Mouse (Mus musculus) macrophage (primary cell): ENCODE measurements around the gene Ankrd11. TPM values are rescaled to one million over a fixed set of nuclear protein-coding genes. Genes with fewer than 3 reads are reported as not detected.

Source experiments
- H3K27ac ChIP-seq: fragments of 350-480 bp; formaldehyde crosslinking; 2 replicates; pipeline ENCODE4 v1.9.0; 2021
- H3K36me3 ChIP-seq: fragments of 350-480 bp; formaldehyde crosslinking; 2 replicates; pipeline ENCODE4 v1.9.0; 2021; ENCODE audit errors: inconsistent target
- H3K4me3 ChIP-seq: fragments of 350-480 bp; formaldehyde crosslinking; 2 replicates; pipeline ENCODE4 v1.9.0; 2021; ENCODE audit errors: inconsistent target
- H3K79me2 ChIP-seq: fragments of 350-480 bp; formaldehyde crosslinking; 2 replicates; pipeline ENCODE4 v1.9.0; 2021; ENCODE audit errors: inconsistent target
- WGBS: methylation state at CpG from one replicate; pipeline ENCODE4 v1.1.7; 2026; ENCODE audit warnings: inconsistent platforms; ENCODE audit not compliant: missing documents; 5-methylcytosine and 5-hydroxymethylcytosine counted together
- polyA plus RNA-seq: library from polyadenylated mRNA; stranded (reverse); fragments of 250-400 nt; gene quantifications from 3 replicates; pipeline ENCODE4 v1.2.4, GENCODE M21; 2018; ENCODE audit warnings: inconsistent platforms
- total RNA-seq, 78 experiments: library from RNA; depleted of rRNA; stranded (reverse); fragments of 250-400 nt; gene quantifications; 1 replicate in 9 of 78; 2 replicates in 24 of 78; 3 replicates in 43 of 78; 4 replicates in 2 of 78; pipeline ENCODE4 v1.2.4; 2018; ENCODE audit warnings: inconsistent platforms in 56 of 78

Gene Ankrd11
- total RNA-seq (2018; cell fraction: chromatin; rRNA removed): 100 to 1,000 TPM; 272 to 441 (median 315) TPM
- total RNA-seq (2018; cell fraction: cytosol; rRNA removed): 10 to 100 TPM; 21.2 to 47.5 (median 32.8) TPM
- 100 to 1,000 TPM; 138 to 277 (median 182) TPM for total RNA-seq (2018; cell fraction: nucleus; rRNA removed)
- 32.7 to 46.6 TPM (median 36.7 TPM) in 3 replicates for polyA plus RNA-seq

DNA sequence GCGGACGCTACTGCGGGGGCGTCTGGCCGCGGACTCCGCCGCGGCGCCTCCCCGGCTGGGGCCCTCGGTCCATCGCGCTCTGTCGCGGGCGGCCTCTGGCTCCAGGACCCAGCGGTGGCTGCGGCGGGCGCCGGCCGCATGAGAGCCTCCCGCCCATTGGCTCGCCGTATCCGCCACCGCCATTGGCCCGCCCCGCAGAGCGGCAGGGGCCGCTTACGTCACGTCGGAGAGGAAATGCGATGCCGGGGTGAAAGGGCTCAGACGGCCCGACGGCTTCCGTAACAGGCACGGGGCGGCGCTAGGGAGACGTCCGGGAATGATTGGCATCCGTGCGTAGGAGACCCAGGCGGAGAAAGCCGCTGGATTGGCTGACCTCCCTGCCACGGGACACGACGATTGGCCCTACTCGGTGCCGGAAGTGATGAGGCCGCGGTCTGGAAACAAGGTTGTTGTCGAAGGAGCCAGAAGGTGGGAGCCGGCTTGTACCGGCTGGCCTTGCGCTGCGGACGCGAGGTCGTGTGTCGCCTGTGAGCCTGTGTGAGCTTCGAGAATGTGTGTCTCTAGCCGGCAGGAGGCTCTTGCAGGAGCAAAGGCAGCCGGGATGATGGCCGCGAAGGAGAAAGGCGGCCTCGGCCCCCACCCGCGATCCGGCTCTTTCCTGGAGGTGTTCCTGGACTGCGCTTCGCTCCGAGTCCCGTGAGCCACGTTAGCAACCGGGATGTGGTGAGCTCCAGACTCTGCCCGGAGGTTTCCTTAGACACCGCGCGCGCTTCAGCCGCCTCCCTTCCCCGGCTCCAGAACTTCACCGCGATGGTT, at the start of gene Ankrd11:
Gene Ankrd11 (minus strand): TSS at position 120 of the 816 bp plus-strand sequence.
- peak within 1 kb of the TSS; percentile 75 for H3K27ac ChIP-seq
- peaks cover 61% of the 10 kb centered on the region for H3K79me2 ChIP-seq
- peak within 1 kb of the TSS; percentile 75 for H3K4me3 ChIP-seq
- no peaks in the 10 kb centered on the region for H3K36me3 ChIP-seq
- WGBS: 1% methylated on average over 81 of the region's 91 CpGs

DNA sequence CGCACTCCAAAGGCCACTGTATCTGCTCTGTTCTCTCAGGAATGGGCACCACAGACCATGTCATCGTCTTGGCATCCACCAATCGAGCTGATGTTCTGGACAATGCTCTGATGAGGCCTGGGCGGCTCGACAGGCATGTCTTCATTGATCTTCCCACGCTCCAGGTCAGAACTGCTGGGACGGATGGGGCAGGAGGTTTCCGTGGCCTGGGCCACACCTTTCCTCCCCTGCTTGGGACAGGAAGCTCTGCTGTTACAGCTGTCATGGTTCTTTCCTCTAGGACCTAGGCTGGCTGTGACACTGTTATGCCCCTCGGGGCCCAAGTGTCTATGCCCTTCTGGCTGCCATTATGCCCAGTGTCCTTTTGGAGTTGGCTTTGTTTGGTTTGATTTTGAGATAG, 45.2 kb upstream of the Ankrd11 start:
- Histone ChIP-seq H3K36me3 (peaks cover 78% of the 10 kb centered on the region), H3K4me3 (no peak overlapping the region), H3K79me2 (no peaks in the 10 kb centered on the region), H3K27ac (no peak overlapping the region)
- WGBS: 93% methylated on average over 9 of the region's 9 CpGs

DNA sequence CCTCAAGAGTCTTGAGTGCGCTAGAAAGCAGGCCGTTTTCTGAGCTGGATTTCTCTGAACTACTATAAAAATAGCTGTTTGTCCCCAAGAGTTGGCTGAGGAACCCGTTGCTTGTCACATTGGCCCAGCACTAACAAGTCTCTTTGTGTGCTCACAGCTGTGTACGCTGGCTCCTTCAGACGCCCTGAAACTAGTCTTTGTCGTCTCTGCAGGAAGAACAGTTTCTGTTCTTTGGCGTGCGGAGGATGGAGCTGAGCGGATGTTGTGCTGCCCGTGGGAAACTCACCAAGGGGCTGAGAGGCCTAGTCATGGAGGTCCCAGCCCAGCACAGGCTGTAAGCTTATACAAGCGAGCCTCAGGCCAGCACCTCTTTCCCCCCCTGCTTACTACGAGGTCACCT, 41.5 kb upstream of the Ankrd11 start:
- Histone ChIP-seq H3K79me2 (no peaks in the 10 kb centered on the region), H3K27ac (no peak overlapping the region), H3K4me3 (no peak overlapping the region), H3K36me3 (peaks cover 81% of the 10 kb centered on the region)
- 94% methylated on average over 12 of the region's 12 CpGs for WGBS

DNA sequence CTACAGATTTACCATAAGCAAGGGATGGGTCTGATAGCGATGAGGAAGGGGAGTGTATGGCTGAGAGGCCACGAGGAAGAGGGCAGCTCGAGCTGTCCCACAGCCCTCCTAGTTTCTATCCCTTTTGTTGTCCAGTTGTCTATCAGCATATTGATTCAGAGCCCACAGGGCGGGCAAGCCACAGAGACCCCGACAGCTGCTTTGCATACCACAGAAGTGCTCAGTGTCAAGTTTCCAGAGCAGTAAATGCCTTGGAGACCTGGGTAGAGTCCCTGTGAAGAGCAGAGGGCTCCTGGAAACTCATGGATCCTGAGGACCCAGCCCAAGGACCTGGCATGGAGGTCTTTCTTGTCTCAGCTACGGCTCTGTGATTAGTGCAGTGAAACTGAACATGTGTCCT, 40.9 kb upstream of the Ankrd11 start:
- no peak overlapping the region for H3K4me3 ChIP-seq
- H3K79me2 ChIP-seq: no peaks in the 10 kb centered on the region
- peaks cover 78% of the 10 kb centered on the region for H3K36me3 ChIP-seq
- 96% methylated on average over 6 of the region's 6 CpGs for WGBS
- no peak overlapping the region for H3K27ac ChIP-seq

GRCm38 (mm10) chr8:123077213-123077612, 35.1 kb upstream of the Ankrd11 start:
- no peaks in the 10 kb centered on the region for H3K79me2 ChIP-seq
- 72% methylated on average over 6 of the region's 6 CpGs for WGBS
- H3K36me3 ChIP-seq: peaks cover 66% of the 10 kb centered on the region
- no peak overlapping the region for H3K27ac ChIP-seq
- H3K4me3 ChIP-seq: no peak overlapping the region

DNA sequence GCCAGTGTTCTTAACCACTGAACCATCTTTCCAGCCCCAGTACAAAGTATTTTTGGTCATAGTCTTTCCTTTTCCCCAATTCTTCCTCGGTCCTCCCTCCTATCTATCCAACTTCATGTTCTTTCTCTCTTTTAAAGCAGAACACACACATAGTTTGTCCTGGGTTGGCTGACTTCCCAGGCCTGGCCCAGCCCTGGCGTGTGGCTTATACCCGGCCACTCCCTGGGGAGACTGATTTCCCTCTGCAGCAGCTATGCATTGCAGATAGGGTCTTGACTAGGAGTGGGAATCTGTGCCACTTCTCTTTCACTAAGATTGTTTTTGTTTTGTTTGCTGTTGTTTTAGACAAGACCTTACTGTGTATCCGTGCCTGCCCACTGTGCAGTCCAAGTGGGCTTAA, 29.1 kb upstream of the Ankrd11 start:
- no peak overlapping the region for H3K27ac ChIP-seq
- no peak overlapping the region for H3K4me3 ChIP-seq
- 88% methylated on average over 4 of the region's 4 CpGs for WGBS
- H3K79me2 ChIP-seq: peaks cover 33% of the 10 kb centered on the region
- peaks cover 38% of the 10 kb centered on the region for H3K36me3 ChIP-seq

GRCm38 (mm10) chr8:123066101-123066683, 24.1 kb upstream of the Ankrd11 start:
- Histone ChIP-seq H3K36me3 (peaks cover 3% of the 10 kb centered on the region), H3K79me2 (peaks cover 47% of the 10 kb centered on the region), H3K4me3 (peak overlapping the region; percentile 95), H3K27ac (peak overlapping the region; percentile 66)
- WGBS: 31% methylated on average over 7 of the region's 7 CpGs

- H3K36me3 ChIP-seq: no peaks in the 10 kb centered on the region
- H3K4me3 ChIP-seq: peak overlapping the region; percentile 95
- peaks cover 47% of the 10 kb centered on the region for H3K79me2 ChIP-seq
- under 1% methylated on average over 72 of the region's 84 CpGs for WGBS
- H3K27ac ChIP-seq: peak overlapping the region; percentile 85
These were observed 23.4 kb upstream of the Ankrd11 start for GRCm38 (mm10) chr8:123065214-123066100.

DNA sequence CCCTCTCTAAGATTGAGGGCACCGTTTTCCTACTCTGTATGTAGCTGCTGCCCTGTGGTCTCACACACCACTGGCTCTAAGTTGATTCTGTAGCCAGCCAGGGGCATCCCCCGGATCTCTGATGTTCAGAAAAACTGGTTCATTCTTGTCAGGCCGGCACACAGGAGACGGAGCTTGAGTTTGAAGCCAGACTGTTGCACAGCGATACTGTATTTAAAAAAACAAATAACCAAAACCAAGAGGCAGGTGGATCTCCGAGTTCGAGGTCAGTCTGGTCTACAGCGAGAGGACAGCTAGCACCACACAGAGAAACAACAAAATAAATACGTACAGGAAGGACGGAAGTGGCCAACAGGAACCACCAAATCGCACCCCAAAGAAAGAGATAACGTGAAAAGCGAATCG, 22.7 kb upstream of the Ankrd11 start:
- no peaks in the 10 kb centered on the region for H3K36me3 ChIP-seq
- H3K79me2 ChIP-seq: peaks cover 47% of the 10 kb centered on the region
- H3K4me3 ChIP-seq: peak overlapping the region; percentile 63
- H3K27ac ChIP-seq: peak overlapping the region; percentile 85
- 0% methylated on average over 14 of the region's 14 CpGs for WGBS

DNA sequence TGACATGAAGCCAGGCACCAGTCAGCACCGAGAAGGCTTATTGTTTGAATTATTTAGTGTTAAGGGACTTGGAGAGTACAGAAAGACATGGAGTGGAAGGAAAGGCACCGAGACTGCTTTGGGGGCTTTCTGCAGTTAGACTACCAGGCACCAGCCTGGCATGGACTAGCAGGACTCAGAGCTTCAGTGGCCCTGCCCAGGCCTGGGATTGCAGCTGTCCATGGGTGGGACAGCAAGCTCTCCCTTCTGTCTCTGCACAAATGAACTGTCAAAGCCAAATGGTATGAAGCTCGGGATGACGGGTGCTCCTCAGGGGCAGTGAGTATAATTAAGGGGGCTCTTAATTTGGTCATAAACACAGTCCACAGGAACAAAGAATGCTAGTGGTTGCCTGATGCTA, 22.0 kb upstream of the Ankrd11 start:
- H3K27ac ChIP-seq: no peak overlapping the region
- no peaks in the 10 kb centered on the region for H3K36me3 ChIP-seq
- no peak overlapping the region; the same call in 1 of the 2 replicates for H3K4me3 ChIP-seq
- WGBS: 96% methylated on average over 4 of the region's 4 CpGs
- peaks cover 43% of the 10 kb centered on the region for H3K79me2 ChIP-seq

DNA sequence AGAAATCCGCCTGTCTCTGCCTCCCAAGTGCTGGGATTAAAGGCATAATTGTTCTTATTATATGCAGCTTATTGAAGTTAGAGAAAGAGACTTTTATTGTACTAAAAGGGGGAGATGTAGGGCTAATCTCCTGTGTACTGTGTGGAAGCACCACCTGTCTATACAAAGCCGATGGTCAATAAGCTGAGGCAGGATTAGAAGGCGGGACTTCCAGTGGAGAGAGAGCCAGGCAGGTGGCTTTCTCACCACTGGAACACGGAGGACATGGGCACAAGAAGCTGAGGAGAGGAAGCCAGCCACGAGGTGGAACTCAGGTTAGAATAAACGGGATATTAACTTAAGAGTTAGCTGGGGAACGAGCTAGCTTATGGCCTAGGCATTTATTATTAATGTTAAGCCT, 20.6 kb upstream of the Ankrd11 start, which contains the start of gene Spg7:
Gene Spg7 (plus strand): TSS at position 222 of the 400 bp plus-strand sequence.
- Histone ChIP-seq H3K27ac (no peak within 1 kb of the TSS), H3K4me3 (no peak within 1 kb of the TSS), H3K79me2 (peaks cover 29% of the 10 kb centered on the region), H3K36me3 (no peaks in the 10 kb centered on the region)
- WGBS: 94% methylated on average over 7 of the region's 7 CpGs

DNA sequence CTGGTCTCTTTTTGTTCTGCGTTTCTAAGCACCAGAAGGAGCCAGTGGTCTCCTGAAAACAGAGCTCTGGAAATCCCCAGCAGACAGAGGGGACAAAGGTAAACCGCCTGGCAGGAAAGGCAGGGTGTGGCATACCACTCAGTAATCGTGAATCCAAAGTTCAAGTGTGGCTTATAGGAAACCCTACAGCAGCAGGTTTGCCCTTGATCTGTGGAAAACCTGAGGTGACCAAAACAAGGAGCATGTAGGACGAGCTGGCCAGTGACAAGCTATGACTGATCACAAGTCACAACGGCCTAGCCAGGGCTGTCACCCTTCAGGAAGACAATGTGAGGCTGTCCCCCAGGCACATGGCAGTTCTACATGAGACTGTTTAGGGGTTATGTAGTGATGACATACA, 9.4 kb upstream of the Ankrd11 start:
- no peaks in the 10 kb centered on the region for H3K36me3 ChIP-seq
- WGBS: 74% methylated on average over 5 of the region's 5 CpGs
- no peak overlapping the region for H3K4me3 ChIP-seq
- no peaks in the 10 kb centered on the region for H3K79me2 ChIP-seq
- no peak overlapping the region for H3K27ac ChIP-seq

- 85% methylated on average over 7 of the region's 7 CpGs for WGBS
- Histone ChIP-seq H3K79me2 (peaks cover 16% of the 10 kb centered on the region), H3K27ac (no peak overlapping the region), H3K4me3 (no peak overlapping the region), H3K36me3 (no peaks in the 10 kb centered on the region)
These were observed 6.3 kb upstream of the Ankrd11 start for GRCm38 (mm10) chr8:123048402-123048801.

- peaks cover 22% of the 10 kb centered on the region for H3K79me2 ChIP-seq
- H3K27ac ChIP-seq: no peak overlapping the region
- no peak overlapping the region for H3K4me3 ChIP-seq
- no peaks in the 10 kb centered on the region for H3K36me3 ChIP-seq
- 92% methylated on average over 7 of the region's 7 CpGs for WGBS
These were observed 5.8 kb upstream of the Ankrd11 start for GRCm38 (mm10) chr8:123047827-123048226.
